Mouse (Mus musculus) G1E (cell line): Measurements from ENCODE around the gene Rabl3. TPM values are rescaled to one million over a fixed set of nuclear protein-coding genes. Genes with fewer than 3 reads are reported as not detected.

Experiments
- ATAC-seq: 2 replicates; pipeline ENCODE4 v1.8.0; 2016; ENCODE audit warnings: mild to moderate bottlenecking; ENCODE audit not compliant: insufficient number of reproducible peaks, poor library complexity, low FRiP score, severe bottlenecking; ENCODE audit errors: extremely low read depth
- DNase-seq: peaks from one replicate; pipeline ENCODE4 v3.0.0; 2012; ENCODE audit warnings: low spot score
- H3K27me3 ChIP-seq: 2 replicates; pipeline ENCODE4 v1.6.1; 2012; ENCODE audit warnings: mild to moderate bottlenecking, low read length, inconsistent platforms; ENCODE audit not compliant: insufficient read depth
- H3K36me3 ChIP-seq: replicated peaks from 2 replicates; pipeline ENCODE3; 2012; ENCODE audit warnings: mild to moderate bottlenecking, inconsistent platforms
- H3K4me1 ChIP-seq: 2 replicates; pipeline ENCODE4 v1.6.1; 2012; ENCODE audit warnings: low read depth, low read length, inconsistent platforms, mixed read lengths; ENCODE audit not compliant: insufficient read depth
- H3K4me3 ChIP-seq: 2 replicates; pipeline ENCODE4 v1.5.1; 2012; ENCODE audit warnings: low read depth, mild to moderate bottlenecking, inconsistent platforms, low read length, moderate library complexity, mixed read lengths
- H3K9me3 ChIP-seq: replicated peaks from 2 replicates; pipeline ENCODE4 v1.6.1; 2012; ENCODE audit warnings: inconsistent platforms
- CTCF ChIP-seq: IDR thresholded peaks from 2 replicates; pipeline ENCODE4 v1.5.1; 2012; ENCODE audit warnings: low read depth, low read length, inconsistent platforms, mixed read lengths
- GATA1 ChIP-seq: IDR thresholded peaks from 2 replicates; pipeline ENCODE4 v1.6.1; 2012; ENCODE audit warnings: borderline replicate concordance, low read length, inconsistent platforms, mixed read lengths
- GATA2 ChIP-seq: IDR thresholded peaks from 2 replicates; pipeline ENCODE4 v1.6.1; 2012; ENCODE audit warnings: low read depth, low read length, inconsistent platforms, borderline replicate concordance
- POLR2AphosphoS5 ChIP-seq: IDR thresholded peaks from 2 replicates; pipeline ENCODE4 v1.6.1; 2012; ENCODE audit warnings: low read depth, low read length, inconsistent platforms; ENCODE audit not compliant: insufficient replicate concordance
- TAL1 ChIP-seq: conservative IDR thresholded peaks from 2 replicates; pipeline ENCODE4 v1.6.1; 2012; ENCODE audit warnings: low read depth, low read length, inconsistent platforms, mixed read lengths
- polyA plus RNA-seq: library from polyadenylated mRNA; stranded (reverse); fragments of >175 nt; gene quantifications from 2 replicates; pipeline ENCODE4 v1.2.3, GENCODE M21; 2012
- total RNA-seq, 2 experiments: library from RNA; stranded (forward) in 1 of 2; stranded (reverse) in 1 of 2; fragments of 200-1000 nt in 1 of 2; fragments of >200 nt in 1 of 2; fragmentation: Nextera tagmentation in 1 of 2; gene quantifications; 2 replicates each; pipeline ENCODE4 v1.2.3; 2014 to 2017

Gene Rabl3
- total and polyA plus RNA-seq, 3 experiments: 1.2 to 25.7 (median 12.2) TPM

- TF ChIP-seq POLR2AphosphoS5 (no peak), GATA2 (no peak), TAL1 (no peak), GATA1 (no peak), CTCF (no peak)
- no peaks in the 10 kb centered on the region for H3K9me3 ChIP-seq
- ATAC-seq: no peak
- no peak overlapping the region for H3K4me3 ChIP-seq
- H3K4me1 ChIP-seq: no peaks in the 10 kb centered on the region; the same call in 1 of the 2 replicates
- no peaks in the 10 kb centered on the region for H3K36me3 ChIP-seq
- DNase-seq: no peak
- H3K27me3 ChIP-seq: peaks cover 9% of the 10 kb centered on the region
Measured at GRCm38 (mm10) chr16:37597412-37597811, 57.7 kb downstream of the Rabl3 start.

- Histone ChIP-seq H3K4me3 (no peak overlapping the region), H3K9me3 (no peaks in the 10 kb centered on the region), H3K36me3 (no peaks in the 10 kb centered on the region), H3K4me1 (no peaks in the 10 kb centered on the region; the same call in 1 of the 2 replicates), H3K27me3 (peaks cover 9% of the 10 kb centered on the region)
- no peak for ATAC-seq
- DNase-seq: no peak
- TF ChIP-seq CTCF: no peak
- no peak for TF ChIP-seq POLR2AphosphoS5
- no peak for TF ChIP-seq TAL1
- no peak for TF ChIP-seq GATA1
Measured at GRCm38 (mm10) chr16:37598463-37598862, 58.8 kb downstream of the Rabl3 start.

- Histone ChIP-seq H3K9me3 (no peaks in the 10 kb centered on the region), H3K27me3 (peaks cover 9% of the 10 kb centered on the region), H3K4me3 (no peak overlapping the region), H3K36me3 (no peaks in the 10 kb centered on the region), H3K4me1 (no peaks in the 10 kb centered on the region; the same call in 1 of the 2 replicates)
- TF ChIP-seq GATA1: no peak
- TF ChIP-seq POLR2AphosphoS5: no peak
- no peak for TF ChIP-seq TAL1
- no peak for TF ChIP-seq CTCF
- no peak for TF ChIP-seq GATA2
- DNase-seq: no peak
- no peak for ATAC-seq
Measured at GRCm38 (mm10) chr16:37599326-37599725, 59.6 kb downstream of the Rabl3 start.

GRCm38 (mm10) chr16:37603431-37603830 lies 63.7 kb downstream of the Rabl3 start:
- no peak for ATAC-seq
- Histone ChIP-seq H3K4me1 (no peaks in the 10 kb centered on the region), H3K36me3 (no peaks in the 10 kb centered on the region), H3K27me3 (no peaks in the 10 kb centered on the region; the same call in 1 of the 2 replicates), H3K4me3 (no peak overlapping the region), H3K9me3 (no peaks in the 10 kb centered on the region)
- no peak for TF ChIP-seq POLR2AphosphoS5
- no peak for TF ChIP-seq CTCF
- TF ChIP-seq TAL1: no peak
- no peak for TF ChIP-seq GATA1
- no peak for TF ChIP-seq GATA2
- DNase-seq: no peak

GRCm38 (mm10) chr16:37604243-37604642 lies 64.6 kb downstream of the Rabl3 start:
- no peak for ATAC-seq
- TF ChIP-seq POLR2AphosphoS5: no peak
- TF ChIP-seq GATA1: no peak
- no peak for TF ChIP-seq TAL1
- TF ChIP-seq GATA2: no peak
- no peak for TF ChIP-seq CTCF
- no peaks in the 10 kb centered on the region for H3K9me3 ChIP-seq
- no peaks in the 10 kb centered on the region for H3K4me1 ChIP-seq
- DNase-seq: no peak
- H3K27me3 ChIP-seq: no peaks in the 10 kb centered on the region; the same call in 1 of the 2 replicates
- H3K4me3 ChIP-seq: no peak overlapping the region
- H3K36me3 ChIP-seq: no peaks in the 10 kb centered on the region

- Histone ChIP-seq H3K36me3 (no peaks in the 10 kb centered on the region), H3K4me3 (no peak overlapping the region), H3K27me3 (peaks cover 4% of the 10 kb centered on the region; the same call in 1 of the 2 replicates), H3K9me3 (no peaks in the 10 kb centered on the region), H3K4me1 (no peaks in the 10 kb centered on the region)
- ATAC-seq: no peak
- TF ChIP-seq POLR2AphosphoS5 (no peak), GATA1 (no peak), GATA2 (no peak), TAL1 (no peak), CTCF (no peak)
- DNase-seq: no peak
Measured at GRCm38 (mm10) chr16:37610333-37610732, 70.6 kb downstream of the Rabl3 start.

- H3K27me3 ChIP-seq: peaks cover 4% of the 10 kb centered on the region; the same call in 1 of the 2 replicates
- ATAC-seq: no peak
Measured at GRCm38 (mm10) chr16:37611072-37611471, 71.4 kb downstream of the Rabl3 start.

More at GRCm38 (mm10) chr16:37611072-37611471, 71.4 kb downstream of the Rabl3 start:
- no peak for TF ChIP-seq GATA2
- TF ChIP-seq GATA1: no peak
- no peak for TF ChIP-seq POLR2AphosphoS5
- no peak for TF ChIP-seq TAL1
- TF ChIP-seq CTCF: no peak
- no peak for DNase-seq
- H3K4me3 ChIP-seq: no peak overlapping the region
- no peaks in the 10 kb centered on the region for H3K9me3 ChIP-seq
- H3K36me3 ChIP-seq: no peaks in the 10 kb centered on the region
- no peaks in the 10 kb centered on the region for H3K4me1 ChIP-seq
